Mouse (Mus musculus): ENCODE results near the gene Frzb.

- TF ChIP-seq POLR2A (IDR thresholded peaks at IDR 0.05; ENCODE audit: low read depth, low read length) (no peak), CTCF (IDR thresholded peaks at IDR 0.05; ENCODE audit: extremely low read depth, insufficient read length, insufficient replicate concordance, low read depth, low read length) (no peak)
These were observed 28.4 kb upstream of the Frzb start for GRCm38 (mm10) chr2:80475831-80476230.

All from small intestine, adult 2 months (tissue).